Mouse (Mus musculus) liver, postnatal 0 days (tissue): ENCODE measurements around the gene Acaa1b. TPM values are rescaled to one million over a fixed set of nuclear protein-coding genes. Genes with fewer than 3 reads are reported as not detected.
A peak's percentile ranks its signal among the peaks of the same experiment; 100 is the strongest.

ENCODE experiments used
- ATAC-seq: fragments of 200-750 bp; cut with Nextera tagmentation; 2 replicates; pipeline ENCODE4 v1.8.0; 2017; ENCODE audit warnings: mild to moderate bottlenecking, moderate library complexity
- DNase-seq: peaks from one replicate; pipeline ENCODE4 v3.0.0-alpha.2; 2016
- H3K27ac ChIP-seq: fragments of 300-500 bp; sonication (generic); 2 replicates; pipeline ENCODE4 v1.5.1; 2014; ENCODE audit warnings: antibody characterized with exemption, moderate library complexity, mild to moderate bottlenecking, low read depth
- H3K27me3 ChIP-seq: fragments of 300-500 bp; sonication (generic); 2 replicates; pipeline ENCODE4 v1.6.1; 2014; ENCODE audit warnings: low read length, control low read depth, mixed read lengths; ENCODE audit not compliant: insufficient read depth
- H3K36me3 ChIP-seq: fragments of 300-500 bp; sonication (generic); replicated peaks from 2 replicates; pipeline ENCODE4 v1.6.1; 2014; ENCODE audit warnings: mild to moderate bottlenecking, control low read depth, low read length, moderate library complexity, mixed read lengths; ENCODE audit not compliant: insufficient read depth
- H3K4me1 ChIP-seq: fragments of 300-500 bp; sonication (generic); 2 replicates; pipeline ENCODE4 v1.6.1; 2014; ENCODE audit warnings: antibody characterized with exemption, mild to moderate bottlenecking, control low read depth; ENCODE audit not compliant: insufficient read depth
- H3K4me2 ChIP-seq: fragments of 300-500 bp; sonication (generic); 2 replicates; pipeline ENCODE4 v1.6.1; 2014; ENCODE audit warnings: low read depth, mild to moderate bottlenecking, low read length, moderate library complexity, mixed read lengths
- H3K4me3 ChIP-seq: fragments of 300-500 bp; sonication (generic); 2 replicates; pipeline ENCODE4 v1.5.1; 2014; ENCODE audit warnings: low read depth, low read length
- H3K9ac ChIP-seq: fragments of 300-500 bp; sonication (generic); replicated peaks from 2 replicates; pipeline ENCODE4 v1.6.1; 2014; ENCODE audit warnings: mild to moderate bottlenecking, moderate library complexity
- H3K9me3 ChIP-seq: fragments of 300-500 bp; sonication (generic); 2 replicates; pipeline ENCODE4 v1.6.1; 2016; ENCODE audit warnings: mild to moderate bottlenecking, control low read depth, low read length, mixed read lengths
- CTCF ChIP-seq: sonication (generic); IDR thresholded peaks from 2 replicates; pipeline ENCODE4 v1.5.1; 2016; ENCODE audit warnings: antibody characterized with exemption, low read depth
- EP300 ChIP-seq: IDR thresholded peaks from 2 replicates; pipeline ENCODE4 v1.6.1; 2016; ENCODE audit warnings: antibody characterized with exemption, low read depth, mild to moderate bottlenecking
- WGBS: fragments of 180-500 bp; shearing (Covaris S2); extraction: QIAGEN DNeasy Blood & Tissue Kit; methylation state at CpG from one replicate; pipeline ENCODE4 v1.1.7; 2014; ENCODE audit not compliant: insufficient replicate concordance; 5-methylcytosine and 5-hydroxymethylcytosine counted together
- polyA plus RNA-seq: library from polyadenylated mRNA; unstranded; fragments of >200 nt; fragmentation: Nextera tagmentation; extraction: Ambion mirVana; gene quantifications from 2 replicates; pipeline ENCODE4 v1.2.1, GENCODE M21; 2015

Gene Acaa1b
- polyA plus RNA-seq, 1 experiment from 2014 or later, result 544 TPM

GRCm38 (mm10) chr9:119192202-119192990, 35.5 kb upstream of the Acaa1b start:
- peak; percentile 80 for DNase-seq
- Histone ChIP-seq H3K4me2 (no peak overlapping the region), H3K9me3 (no peaks in the 10 kb centered on the region), H3K9ac (no peak overlapping the region), H3K27me3 (no peaks in the 10 kb centered on the region), H3K27ac (no peak overlapping the region), H3K36me3 (no peaks in the 10 kb centered on the region), H3K4me1 (no peaks in the 10 kb centered on the region), H3K4me3 (no peak overlapping the region)
- 38% methylated on average over 11 of the region's 11 CpGs for WGBS
- no peak for TF ChIP-seq EP300
- peak; percentile 82 for TF ChIP-seq CTCF
- peak; percentile 90 for ATAC-seq

- Histone ChIP-seq H3K27ac (no peak overlapping the region), H3K4me2 (no peak overlapping the region), H3K4me1 (no peaks in the 10 kb centered on the region), H3K27me3 (no peaks in the 10 kb centered on the region), H3K4me3 (no peak overlapping the region), H3K9me3 (no peaks in the 10 kb centered on the region), H3K9ac (no peak overlapping the region), H3K36me3 (no peaks in the 10 kb centered on the region)
- TF ChIP-seq CTCF (no peak), EP300 (no peak)
- DNase-seq (no peak), ATAC-seq (no peak)
- 40% methylated on average over 3 of the region's 3 CpGs for WGBS
These were observed 24.4 kb upstream of the Acaa1b start for GRCm38 (mm10) chr9:119181241-119181728.

- DNase-seq, result no peak
- Histone ChIP-seq H3K9me3 (no peaks in the 10 kb centered on the region), H3K4me3 (no peak overlapping the region), H3K9ac (no peak overlapping the region), H3K4me2 (no peak overlapping the region), H3K27me3 (no peaks in the 10 kb centered on the region), H3K27ac (no peak overlapping the region), H3K36me3 (no peaks in the 10 kb centered on the region), H3K4me1 (no peaks in the 10 kb centered on the region)
- 83% methylated on average over 11 of the region's 11 CpGs for WGBS
- ATAC-seq, result no peak
- TF ChIP-seq CTCF, result no peak
- TF ChIP-seq EP300, result no peak
These were observed 22.4 kb upstream of the Acaa1b start for GRCm38 (mm10) chr9:119179292-119179691.

- H3K27me3 ChIP-seq, result no peaks in the 10 kb centered on the region
- H3K4me1 ChIP-seq, result 0 out of 2 replicates have a peak, but pooled peaks cover 2% of the 10 kb centered on the region
- H3K9me3 ChIP-seq, result no peaks in the 10 kb centered on the region
- no peak overlapping the region for H3K9ac ChIP-seq
- 88% methylated on average over 2 of the region's 2 CpGs for WGBS
- no peak for DNase-seq
- no peak overlapping the region for H3K4me2 ChIP-seq
- no peak overlapping the region for H3K4me3 ChIP-seq
- ATAC-seq, result no peak
- H3K27ac ChIP-seq, result no peak overlapping the region
- H3K36me3 ChIP-seq, result no peaks in the 10 kb centered on the region
- TF ChIP-seq CTCF, result no peak
- no peak for TF ChIP-seq EP300
These were observed 10.7 kb upstream of the Acaa1b start for GRCm38 (mm10) chr9:119167608-119168007.

GRCm38 (mm10) chr9:119165548-119165947, 8.7 kb upstream of the Acaa1b start:
- Histone ChIP-seq H3K9me3 (no peaks in the 10 kb centered on the region), H3K27ac (peak overlapping the region; percentile 98), H3K27me3 (no peaks in the 10 kb centered on the region), H3K4me1 (peaks cover 5% of the 10 kb centered on the region; the same call in 1 of the 2 replicates), H3K9ac (peak overlapping the region; percentile 37), H3K36me3 (no peaks in the 10 kb centered on the region), H3K4me3 (no peak overlapping the region), H3K4me2 (no peak overlapping the region)
- no peak for TF ChIP-seq CTCF
- TF ChIP-seq EP300, result no peak
- WGBS, result 68% methylated on average over 6 of the region's 6 CpGs
- peak; percentile 65 for ATAC-seq
- peak; percentile 58 for DNase-seq

GRCm38 (mm10) chr9:119164743-119165142, 7.8 kb upstream of the Acaa1b start:
- TF ChIP-seq EP300 (peak; percentile 88), CTCF (no peak)
- WGBS, result 58% methylated on average over 7 of the region's 7 CpGs
- Histone ChIP-seq H3K27ac (peak overlapping the region; percentile 98), H3K27me3 (no peaks in the 10 kb centered on the region), H3K9me3 (no peaks in the 10 kb centered on the region), H3K4me2 (no peak overlapping the region), H3K4me1 (peaks cover 9% of the 10 kb centered on the region), H3K4me3 (no peak overlapping the region), H3K9ac (no peak overlapping the region; the same call in 1 of the 2 replicates), H3K36me3 (no peaks in the 10 kb centered on the region)
- ATAC-seq, result peak; percentile 87
- DNase-seq, result peak; percentile 46
